Mouse (Mus musculus) kidney, postnatal 4 days (tissue): ENCODE measurements around the gene Fam222a.
A peak's percentile ranks its signal among the peaks of the same experiment; 100 is the strongest.

ENCODE experiments used
- DNase-seq, 2 experiments: peaks; one replicate each; pipeline ENCODE4 v3.0.0; 2021; ENCODE audit warnings: mixed read lengths in 2 of 2

The Fam222a gene

DNA sequence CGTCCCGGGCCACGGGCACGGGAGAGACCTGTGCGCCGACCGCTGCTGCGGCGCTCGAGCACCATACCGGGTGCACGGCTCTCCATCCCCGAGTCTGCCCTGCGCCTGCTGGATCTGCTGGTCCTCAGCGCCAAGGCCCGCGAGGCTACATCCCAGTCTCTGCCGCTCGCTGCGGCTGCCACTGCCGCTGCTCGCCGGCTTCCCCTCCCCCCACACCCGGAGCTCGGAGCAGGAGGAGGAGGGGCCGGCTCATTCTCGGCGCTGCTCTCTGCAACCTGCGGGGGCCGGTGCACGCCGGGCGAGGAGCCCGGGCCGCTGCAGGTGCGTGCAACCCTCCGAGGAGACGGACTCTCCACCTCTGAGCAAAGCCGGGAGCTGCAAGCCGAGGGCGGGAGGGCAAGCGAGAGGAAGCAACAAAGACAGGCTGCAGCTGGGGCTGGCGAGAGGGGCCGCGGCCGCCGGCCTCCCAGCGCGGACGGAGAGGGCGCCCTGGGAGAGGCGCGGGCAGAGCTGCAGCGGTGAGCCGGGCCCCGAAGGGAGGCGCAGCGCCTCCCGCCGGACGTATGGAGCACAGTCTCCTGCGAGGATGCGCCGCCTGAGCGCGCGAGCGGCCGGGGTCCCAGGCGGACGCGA is at the start of gene Fam222a:
TSS of gene Fam222a (plus strand) at position 452 of the 633 bp plus-strand sequence.
- DNase-seq: peak; percentile 79 to 89

DNA sequence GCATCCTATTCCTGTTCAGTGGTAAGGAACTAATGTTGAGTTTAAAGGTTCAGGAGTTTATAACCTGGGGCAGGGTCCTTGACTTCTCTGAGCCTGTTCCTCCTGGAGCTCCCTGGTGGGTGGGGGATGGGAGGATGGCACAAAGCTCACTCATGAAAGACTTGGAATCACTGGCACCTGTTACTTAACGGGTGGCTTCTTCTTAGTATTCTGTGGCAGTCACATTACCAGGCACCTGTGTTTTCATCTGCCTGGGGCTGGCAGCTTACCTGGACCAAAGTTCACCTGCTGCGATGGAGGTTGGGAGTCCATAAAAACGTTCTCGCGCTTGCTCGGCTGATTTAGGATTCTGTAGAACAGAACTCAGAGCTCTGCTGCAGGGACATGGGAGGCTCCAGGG is 39.5 kb upstream of the Fam222a start:
- DNase-seq: peak; percentile 27 to 43

DNA sequence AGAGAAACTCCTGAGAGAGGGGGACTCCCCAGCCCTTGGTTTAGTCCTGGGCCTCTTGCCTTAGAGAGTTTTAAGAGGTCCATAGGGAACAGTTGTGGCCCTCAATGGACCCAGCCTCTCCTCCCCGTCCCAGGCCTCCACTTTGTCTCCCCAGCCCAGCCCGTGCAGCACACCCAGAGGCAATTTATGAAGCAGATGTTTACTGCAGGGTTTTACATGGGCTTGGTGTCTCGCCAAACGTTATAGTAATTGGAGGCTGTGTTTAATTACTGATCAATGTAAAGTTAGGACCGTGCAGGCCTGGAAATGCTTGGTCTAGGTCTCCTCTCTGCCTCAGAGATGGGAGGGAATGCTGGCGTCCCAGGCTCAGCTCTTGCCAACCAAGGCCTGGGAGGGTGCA is 37.5 kb upstream of the Fam222a start:
- DNase-seq: no peak

DNA sequence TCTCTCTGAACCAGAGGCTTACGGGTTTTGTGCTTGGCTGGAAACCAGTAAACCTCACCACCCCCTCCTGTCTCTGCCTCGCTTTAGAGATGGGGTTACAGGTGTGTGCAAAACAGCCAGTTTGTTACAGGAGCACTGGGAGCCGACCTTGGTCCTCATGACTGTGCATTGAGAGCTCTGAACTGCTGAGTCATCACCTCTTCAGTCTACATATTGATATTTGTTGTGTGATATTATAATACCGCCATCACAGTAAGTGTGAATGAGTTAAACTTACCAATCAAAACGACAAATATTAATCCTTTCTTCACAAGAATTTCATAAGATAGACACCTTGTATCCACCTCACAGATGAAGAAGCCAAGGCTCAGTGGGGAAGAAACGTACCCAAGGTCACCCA is 35.8 kb upstream of the Fam222a start:
- no peak for DNase-seq

DNA sequence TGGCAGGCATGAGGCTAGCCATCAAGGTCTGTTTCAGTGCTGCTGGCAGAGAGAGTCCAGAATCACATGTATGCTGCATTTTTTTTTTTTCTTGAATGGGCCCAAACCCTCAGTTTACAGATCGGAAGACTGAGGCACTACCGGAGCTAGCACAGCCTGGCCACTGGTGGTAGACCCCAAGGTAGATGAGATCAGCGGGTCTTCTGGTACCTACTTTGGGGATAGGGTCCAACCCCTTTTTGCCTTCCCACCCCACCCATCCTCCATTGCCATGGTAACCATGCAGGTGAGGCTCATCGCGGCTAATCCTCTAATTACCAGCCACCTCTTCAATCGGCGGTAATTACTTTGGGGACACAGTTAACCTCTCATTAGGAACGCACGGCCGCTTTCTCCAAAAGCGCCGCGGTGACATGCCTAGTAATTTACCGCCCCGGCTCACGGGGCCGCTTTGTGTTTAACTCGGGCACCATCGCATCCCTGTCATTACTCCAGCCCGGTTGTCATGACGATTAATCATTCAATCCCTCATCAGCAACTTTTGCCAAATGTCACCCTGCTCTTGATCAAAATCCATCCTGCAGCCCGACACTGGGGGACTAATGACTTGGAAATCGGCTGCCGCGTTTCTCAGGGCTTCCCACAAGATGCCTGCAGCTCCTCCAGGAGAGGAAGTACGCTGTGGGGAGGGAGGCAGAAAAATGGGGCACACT is 30.4 kb upstream of the Fam222a start:
- DNase-seq: peak; percentile 30 to 41

DNA sequence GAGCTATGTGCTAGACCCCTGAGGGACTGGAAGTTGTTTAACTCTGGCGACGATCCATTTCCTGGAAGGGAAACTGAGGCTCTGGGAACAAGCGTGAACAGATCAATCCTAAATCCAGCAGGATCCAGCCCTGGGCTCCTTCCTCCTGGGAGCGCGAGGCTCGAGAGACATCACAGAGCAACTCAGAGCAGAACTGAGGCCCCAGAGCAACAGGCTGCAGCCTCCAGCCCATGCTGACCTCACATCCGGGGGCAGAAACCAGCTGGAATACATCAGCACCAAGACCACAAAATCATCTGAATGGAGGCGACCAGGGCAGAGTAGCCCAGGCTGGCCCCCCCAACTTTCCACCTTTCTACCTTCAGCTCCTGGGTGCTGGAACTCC is 29.8 kb upstream of the Fam222a start:
- DNase-seq: peak; percentile 66 to 71

DNA sequence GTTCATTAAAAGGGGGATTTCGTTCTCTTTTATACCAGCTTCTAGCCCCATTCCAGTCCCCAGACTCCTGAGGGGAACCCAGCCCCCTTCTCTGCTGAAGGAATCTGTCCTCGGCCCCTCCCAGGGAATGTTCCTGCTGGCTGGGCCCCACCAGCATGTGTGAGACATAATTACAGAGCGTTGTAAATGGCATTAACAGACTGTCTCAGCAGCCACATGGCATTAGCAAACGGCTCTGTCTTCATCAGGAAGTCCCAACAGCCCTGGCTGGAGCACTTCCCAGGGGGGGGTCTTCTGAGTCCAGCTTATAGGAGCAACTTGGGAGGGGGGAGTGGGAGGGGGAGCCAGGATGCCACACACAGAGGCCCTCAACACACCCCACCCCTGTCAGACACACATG is 29.1 kb upstream of the Fam222a start:
- no peak for DNase-seq

DNA sequence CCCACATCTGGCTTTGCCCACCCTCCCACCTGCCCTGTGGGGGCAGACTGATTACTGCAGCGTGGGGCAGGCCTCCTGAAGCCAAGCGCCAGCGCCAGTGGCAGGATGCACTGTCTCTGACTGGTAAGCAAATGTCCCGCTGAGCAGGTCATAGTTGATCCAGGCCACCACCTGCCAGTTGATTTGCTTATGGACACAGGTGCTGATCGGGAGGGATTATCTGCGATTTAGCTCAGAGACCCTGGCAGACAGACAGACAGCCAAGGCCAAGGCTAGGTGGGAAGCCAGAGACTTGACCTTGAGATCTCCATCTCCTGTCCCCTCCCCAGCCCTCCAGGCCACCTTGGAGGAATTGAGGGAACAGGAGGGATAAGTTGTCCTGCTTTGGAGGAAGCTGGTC is 28.1 kb upstream of the Fam222a start:
- no peak for DNase-seq

DNA sequence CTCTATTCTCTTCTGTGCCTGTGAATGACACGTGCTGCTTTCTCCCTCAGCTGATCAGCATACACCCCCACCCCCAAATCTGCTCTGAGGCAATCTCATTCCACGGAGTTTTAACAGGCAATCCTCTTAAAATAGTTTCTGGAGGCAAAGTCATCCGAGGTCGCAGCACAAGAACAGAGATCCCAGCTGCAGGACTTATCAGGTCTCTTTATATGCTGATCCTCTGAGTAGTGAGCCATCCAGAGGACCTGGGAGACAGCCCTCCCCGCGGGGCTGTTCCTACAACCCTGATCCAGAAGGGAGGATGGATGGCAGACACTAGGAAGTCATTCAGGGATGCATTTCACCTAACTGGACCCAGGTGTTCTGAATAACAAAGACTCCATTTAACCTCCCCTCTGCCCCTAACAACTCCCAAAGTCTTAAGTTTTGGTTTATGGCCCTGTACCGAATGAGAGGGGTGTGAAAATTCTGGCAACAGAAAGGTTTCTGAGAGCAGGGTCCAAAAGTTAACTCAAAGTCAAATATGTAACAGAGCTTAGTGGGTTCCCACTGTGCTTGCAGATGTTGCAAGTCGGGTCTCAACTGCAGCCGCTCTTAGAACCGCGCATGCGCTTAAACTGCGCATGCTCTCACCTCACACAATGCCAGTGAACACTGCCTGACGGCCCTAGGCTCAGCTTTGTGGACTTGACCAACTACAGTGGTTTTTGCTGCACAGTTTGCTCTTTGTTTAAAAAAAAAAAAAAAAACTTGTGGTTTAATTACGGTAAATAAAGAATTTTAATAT is 26.0 kb upstream of the Fam222a start:
- no peak for DNase-seq

DNA sequence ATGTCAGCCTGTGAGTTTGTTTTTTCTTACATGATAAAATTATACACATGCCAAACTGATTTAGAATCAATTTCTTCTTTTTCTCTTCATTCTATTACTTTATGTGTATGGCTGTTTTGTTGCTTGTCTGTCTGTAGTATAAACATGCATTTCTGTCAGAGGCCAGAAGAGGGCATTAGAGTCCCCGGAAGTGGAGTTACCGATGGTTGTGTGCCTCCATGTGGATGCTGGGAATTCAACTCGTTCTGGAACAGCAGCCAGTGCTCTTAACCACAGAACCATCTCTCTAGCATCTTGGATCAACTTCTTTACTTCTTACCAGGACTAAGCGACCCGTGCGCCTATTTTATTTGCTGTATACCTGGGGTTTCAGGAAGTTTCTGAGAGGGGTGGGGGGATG is 24.2 kb upstream of the Fam222a start:
- no peak for DNase-seq

DNA sequence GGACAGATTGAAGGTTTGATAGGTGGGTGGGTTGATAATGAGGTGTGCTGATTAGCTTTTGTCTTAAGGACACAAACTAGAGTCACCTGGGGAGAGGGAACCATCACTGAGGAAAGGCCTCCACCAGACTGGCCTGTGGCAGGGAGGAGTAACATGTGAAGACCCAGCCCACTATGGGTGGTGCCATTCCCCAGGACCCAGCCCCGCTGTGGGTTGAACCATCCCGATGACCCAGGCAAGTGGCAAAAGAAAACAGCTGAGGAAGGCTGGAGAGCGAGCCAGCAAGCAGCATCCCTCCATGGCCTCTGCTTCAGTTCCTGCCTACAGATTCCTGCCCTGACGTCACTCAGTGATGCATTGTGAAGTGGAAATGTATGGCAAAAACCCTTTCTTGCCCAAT is 23.6 kb upstream of the Fam222a start:
- DNase-seq: no peak

DNA sequence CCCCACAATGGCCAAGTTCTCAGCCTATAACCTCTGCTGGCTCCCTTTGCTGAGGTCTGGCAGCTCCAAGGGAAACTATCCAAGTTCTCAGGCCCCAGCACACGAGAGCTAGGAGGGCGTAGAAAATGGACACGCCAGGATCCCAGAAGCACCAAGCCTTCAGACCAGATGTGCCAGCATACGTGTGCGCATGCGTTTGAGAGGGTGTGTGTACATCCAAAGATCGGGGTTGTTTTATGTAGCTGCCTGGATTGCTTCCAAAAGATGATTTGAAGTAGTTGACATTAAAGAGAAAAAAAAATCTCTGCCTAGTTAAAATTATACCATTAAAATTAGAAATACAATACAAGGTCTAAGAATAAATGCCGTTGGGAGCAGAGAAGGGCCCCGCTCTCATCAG is 22.7 kb upstream of the Fam222a start:
- DNase-seq: peak in 1 of 2 experiments; percentile 38

DNA sequence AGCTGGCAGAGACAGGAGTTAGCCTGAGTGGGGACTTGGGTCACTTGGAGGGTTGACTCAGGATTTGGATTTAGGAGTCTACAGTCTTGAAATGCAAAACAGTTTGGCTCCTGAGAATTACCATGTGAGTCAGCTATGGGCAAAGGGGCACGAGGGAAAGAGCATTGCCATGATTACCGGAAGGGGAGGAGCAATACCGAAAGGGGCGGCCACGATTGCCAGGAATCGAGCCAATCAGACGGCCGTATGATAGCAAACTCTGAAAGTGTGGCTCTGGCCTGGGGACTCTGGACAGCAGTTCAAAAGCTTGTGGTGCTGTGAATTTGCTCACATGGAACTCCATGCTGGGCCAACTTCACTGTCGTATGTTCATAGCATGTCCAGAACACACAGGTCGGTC is 18.8 kb upstream of the Fam222a start:
- DNase-seq: no peak

DNA sequence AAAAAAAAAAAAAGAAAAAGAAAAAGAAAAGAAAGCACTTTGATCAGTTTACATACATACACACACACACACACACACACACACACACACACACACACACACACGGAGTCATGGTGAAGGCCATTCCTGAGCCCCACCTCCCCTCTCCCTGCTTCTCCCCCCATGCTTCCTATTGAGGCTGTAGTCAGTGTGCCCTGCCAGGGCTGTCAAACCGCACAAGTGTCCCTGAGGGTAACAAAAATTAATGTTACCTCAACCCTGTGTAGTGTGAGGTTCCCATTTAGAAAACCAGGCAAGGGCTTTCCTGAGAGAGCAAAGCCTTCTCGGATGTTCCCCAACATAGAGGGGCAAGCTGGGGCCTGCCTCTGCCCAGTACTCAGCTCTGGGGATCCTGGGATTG is 18.0 kb upstream of the Fam222a start:
- DNase-seq: no peak

DNA sequence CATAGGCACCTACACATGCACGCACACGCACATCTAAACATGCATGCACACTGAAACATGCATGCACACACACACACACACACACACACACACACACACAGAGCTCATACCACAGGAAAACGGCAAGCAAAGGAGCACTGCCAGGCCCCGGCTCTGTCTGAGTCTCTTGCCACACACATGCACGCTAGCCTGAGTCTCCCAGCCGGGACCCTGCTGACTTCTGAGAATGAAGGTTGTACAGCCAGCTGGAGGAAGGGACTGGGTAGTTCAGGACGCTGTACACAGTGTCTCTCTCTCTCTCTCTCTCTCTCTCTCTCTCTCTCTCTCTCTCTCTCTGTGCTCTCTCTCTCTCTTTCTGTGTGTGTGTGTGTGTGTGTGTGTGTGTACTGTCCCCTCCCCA is 17.4 kb upstream of the Fam222a start:
- DNase-seq: no peak

DNA sequence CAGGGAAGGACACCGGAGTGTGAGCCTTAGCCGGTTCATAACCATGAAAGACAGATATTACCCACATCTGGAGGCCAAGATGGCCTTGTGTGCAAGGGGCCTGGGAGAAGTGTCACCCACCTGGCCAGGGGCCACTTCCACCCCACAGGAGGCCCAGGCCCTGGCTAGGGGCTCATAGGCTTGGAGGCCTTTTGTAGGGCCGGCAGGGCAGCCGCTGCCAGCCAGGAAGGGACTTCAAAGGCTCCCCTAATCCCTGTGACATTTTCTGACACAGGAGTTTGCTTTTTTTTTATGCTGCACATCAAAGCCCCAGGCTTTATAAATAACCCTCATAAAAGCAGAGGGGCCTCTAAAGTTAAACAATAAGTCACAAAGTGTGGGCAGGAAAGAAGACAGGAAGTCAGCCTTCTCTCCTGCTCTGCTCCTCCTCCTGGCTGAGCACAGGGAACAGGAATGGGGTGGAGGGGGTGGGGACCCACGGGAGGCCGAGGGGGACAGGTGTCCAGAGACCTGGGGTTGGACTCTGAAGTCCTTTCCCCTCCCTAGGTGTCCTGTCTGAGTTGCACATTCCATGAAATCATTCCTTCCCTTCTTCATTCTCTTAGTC is 16.8 kb upstream of the Fam222a start:
- DNase-seq: no peak

DNA sequence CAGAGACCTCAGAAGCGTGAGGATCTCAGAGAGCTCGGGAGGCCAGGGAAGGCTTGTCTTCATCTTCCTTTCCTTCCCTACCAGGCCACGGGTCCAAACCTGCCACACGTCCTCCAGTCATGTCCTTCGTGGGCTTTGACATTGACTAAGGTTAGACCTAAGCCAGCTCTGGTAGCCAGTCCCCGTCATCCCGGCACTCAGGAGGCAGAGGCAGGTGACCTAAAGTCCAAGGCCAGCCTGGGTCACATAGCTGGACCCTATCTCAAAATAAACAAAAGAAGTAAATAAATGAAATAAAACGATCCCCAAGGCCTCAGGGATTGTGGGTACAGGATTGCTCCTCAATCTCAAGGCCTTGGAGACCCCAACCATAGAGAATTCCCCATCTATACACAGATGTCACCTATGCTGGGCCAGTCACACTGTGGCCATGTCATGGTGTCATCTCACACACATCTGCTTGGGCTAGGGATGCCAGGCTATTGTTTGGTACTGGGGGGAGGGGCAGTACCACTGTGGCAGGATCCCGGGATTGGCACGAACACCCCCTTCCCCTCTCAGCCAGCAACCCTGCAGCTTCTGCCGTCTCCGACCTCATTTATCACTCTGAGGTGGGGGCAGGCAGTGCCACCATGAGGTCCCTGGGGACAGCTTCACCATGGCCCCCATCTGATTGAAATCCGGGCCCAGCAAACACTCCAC is 15.2 kb upstream of the Fam222a start:
- DNase-seq: no peak

DNA sequence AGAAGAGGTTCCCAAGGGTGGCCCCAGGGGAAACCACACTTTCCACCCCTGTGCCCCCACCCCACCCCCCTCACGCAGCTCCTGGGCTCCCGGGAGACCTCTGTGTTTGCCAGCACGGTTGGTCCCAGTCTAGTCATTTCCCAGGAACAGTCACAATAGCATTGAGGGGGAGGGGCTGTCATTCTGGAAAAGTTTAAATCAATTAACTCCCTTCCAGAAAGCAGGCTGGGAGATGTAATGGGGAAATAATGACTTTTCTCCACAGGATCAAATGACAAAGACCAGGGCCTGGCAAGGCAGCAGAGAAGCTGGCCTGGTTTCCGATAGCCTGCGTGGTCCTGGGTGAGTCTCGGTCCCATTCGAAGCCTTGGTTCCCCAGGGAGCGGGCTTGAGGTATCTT is 14.1 kb upstream of the Fam222a start:
- no peak for DNase-seq

DNA sequence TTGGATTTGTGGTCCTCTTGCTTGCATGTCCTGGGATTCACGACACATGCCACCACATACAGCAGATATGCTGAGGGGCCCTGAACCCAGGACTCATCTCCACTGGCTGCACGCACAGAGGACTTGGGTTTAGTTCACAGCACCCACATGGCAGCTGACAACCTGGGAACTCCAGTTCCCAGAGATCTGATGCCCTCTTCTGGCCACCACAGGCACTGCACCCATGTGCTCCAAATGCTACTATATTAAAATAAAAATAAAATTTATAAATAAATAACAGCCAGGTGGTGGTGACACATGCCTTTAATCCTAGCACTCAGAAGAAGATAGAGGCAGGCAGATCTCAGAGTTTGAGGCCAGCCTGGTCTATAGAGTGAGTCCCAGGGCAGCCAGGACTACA is 12.4 kb upstream of the Fam222a start:
- no peak for DNase-seq

DNA sequence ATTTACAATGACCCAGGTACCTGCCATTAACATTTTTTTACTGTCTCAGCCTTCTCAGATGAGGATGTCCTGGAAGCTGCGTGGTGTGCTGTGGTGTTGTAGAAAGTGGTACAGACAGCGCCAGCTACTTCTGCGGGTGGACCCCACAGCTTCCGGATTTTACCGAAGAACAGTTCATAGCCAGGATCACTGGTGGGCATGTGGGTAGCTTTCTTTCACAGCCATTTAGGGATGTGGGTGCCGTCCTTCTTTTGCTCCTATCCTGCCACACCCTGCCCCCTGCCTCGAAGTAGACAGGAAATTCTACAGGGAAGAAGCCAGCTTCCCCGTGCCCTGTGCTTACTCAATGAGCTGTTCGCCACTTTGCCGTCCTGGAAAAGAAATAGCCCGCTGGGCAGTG is 11.7 kb upstream of the Fam222a start:
- DNase-seq: no peak

DNA sequence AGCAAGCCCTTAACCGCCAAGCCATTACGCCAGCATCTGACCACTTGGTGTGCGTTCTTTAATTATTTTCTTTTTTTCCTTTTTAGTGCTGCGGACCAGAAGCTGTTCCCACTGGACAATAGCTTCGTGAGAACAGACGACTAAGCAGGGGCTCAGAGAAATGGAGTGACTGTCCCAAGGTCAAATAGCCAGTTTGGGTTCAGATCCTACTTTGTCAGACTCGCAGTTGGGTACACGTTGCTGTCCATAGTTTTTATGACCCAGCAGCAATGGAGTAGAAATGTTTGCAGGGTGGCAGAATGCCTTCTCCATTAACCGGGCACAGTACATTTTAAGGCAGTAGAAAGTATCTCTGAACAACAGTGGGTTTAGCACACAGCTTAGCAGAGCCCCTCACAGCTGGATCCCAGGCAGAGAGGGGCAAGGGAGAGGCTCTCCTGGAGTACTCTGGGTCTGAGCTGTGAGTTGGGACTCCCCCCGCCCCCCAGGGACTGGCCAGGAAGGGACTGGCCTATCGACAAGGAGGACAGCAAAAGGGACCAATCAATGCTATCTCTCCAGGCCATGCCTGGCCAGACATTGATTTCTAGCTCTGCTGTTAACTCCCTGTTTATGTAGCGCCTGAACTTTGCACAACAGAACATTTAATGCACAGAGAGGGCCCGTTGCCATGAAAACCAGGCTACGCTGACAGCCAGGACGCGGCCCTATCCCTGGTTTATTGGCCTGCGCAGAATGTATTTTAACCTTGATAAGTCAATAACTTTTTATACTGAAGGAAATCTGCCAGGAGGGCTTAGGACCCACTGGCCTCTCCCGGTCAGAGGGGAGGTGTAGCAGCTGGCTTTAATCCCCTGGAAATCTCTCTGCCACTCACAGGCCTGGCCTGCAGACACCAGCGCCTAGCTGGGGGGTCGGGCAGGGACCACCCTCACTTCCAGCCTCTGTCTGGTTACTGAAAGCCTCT is 9.8 kb upstream of the Fam222a start:
- peak; percentile 41 to 54 for DNase-seq

DNA sequence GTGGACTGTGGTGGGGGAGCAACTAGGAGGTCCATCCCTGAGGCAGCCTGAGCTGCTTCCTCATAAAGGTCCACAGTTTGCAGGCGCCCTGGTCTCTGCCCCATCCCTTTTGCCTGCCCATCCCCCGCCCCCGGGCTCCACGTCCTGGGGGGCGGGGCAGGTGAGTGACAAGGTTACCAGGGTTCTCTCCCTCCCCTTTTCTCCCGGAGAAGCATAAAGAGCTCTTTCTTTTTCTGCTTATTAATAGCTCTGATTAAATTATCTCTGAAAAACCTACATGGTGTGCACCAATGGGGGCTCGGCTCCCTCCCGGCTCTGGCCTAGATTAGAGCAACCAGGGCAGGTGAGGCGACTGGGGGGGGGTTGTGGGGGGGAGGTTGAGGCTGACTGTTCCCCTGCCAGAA is 7.3 kb upstream of the Fam222a start:
- DNase-seq: peak in 1 of 2 experiments; percentile 60
